Mouse (Mus musculus) spleen, postnatal 14 days (tissue): ENCODE measurements at regions not wholly inside any gene's neighbourhood (a gene's known extent, or its start where the extent isn't known, plus 50 kb on each side); places are given as distances from the start of the nearest gene placed in this dataset.

Experiments
- DNase-seq, 2 experiments: peaks; one replicate each; pipeline ENCODE4 v3.0.0; 2021 to 2022; ENCODE audit warnings: low spot score in 2 of 2

- DNase-seq, result no peak
Measured at GRCm38 (mm10) chr7:145045230-145045629, 105.5 kb upstream of the Ccnd1 start.

GRCm38 (mm10) chr7:145043455-145044149 lies 103.9 kb upstream of the Ccnd1 start:
- no peak for DNase-seq

GRCm38 (mm10) chr7:145040871-145041270 lies 101.1 kb upstream of the Ccnd1 start:
- DNase-seq, result no peak

GRCm38 (mm10) chr7:145034385-145034784 lies 94.7 kb upstream of the Ccnd1 start:
- DNase-seq, result no peak

- DNase-seq, result no peak
Measured at GRCm38 (mm10) chr7:145031275-145031674, 91.5 kb upstream of the Ccnd1 start.

- peak in 1 of 2 experiments; percentile 4 for DNase-seq
Measured at GRCm38 (mm10) chr7:145030635-145031141, 91.0 kb upstream of the Ccnd1 start.

GRCm38 (mm10) chr7:145029622-145030021 lies 89.9 kb upstream of the Ccnd1 start:
- DNase-seq, result no peak

- no peak for DNase-seq
Measured at GRCm38 (mm10) chr7:145029124-145029523, 89.4 kb upstream of the Ccnd1 start.

- DNase-seq, result no peak
Measured at GRCm38 (mm10) chr7:145027061-145027460, 87.3 kb upstream of the Ccnd1 start.

GRCm38 (mm10) chr7:145026014-145026285 lies 86.2 kb upstream of the Ccnd1 start:
- DNase-seq, result no peak

GRCm38 (mm10) chr7:145025186-145026013 lies 85.7 kb upstream of the Ccnd1 start:
- DNase-seq, result no peak

GRCm38 (mm10) chr7:145024651-145025050 lies 84.9 kb upstream of the Ccnd1 start:
- DNase-seq, result no peak

GRCm38 (mm10) chr7:145019137-145019536 lies 79.4 kb upstream of the Ccnd1 start:
- DNase-seq, result no peak

- no peak for DNase-seq
Measured at GRCm38 (mm10) chr7:145018149-145018548, 78.4 kb upstream of the Ccnd1 start.

GRCm38 (mm10) chr7:145015463-145016085 lies 75.8 kb upstream of the Ccnd1 start:
- DNase-seq, result no peak

- DNase-seq, result no peak
Measured at GRCm38 (mm10) chr7:145010757-145011156, 71.0 kb upstream of the Ccnd1 start.

GRCm38 (mm10) chr7:145010004-145010403 lies 70.3 kb upstream of the Ccnd1 start:
- DNase-seq, result no peak

GRCm38 (mm10) chr7:145008662-145009333 lies 69.1 kb upstream of the Ccnd1 start:
- no peak for DNase-seq

GRCm38 (mm10) chr7:145007216-145007615 lies 67.5 kb upstream of the Ccnd1 start:
- no peak for DNase-seq

- DNase-seq, result no peak
Measured at GRCm38 (mm10) chr7:145001503-145002084, 61.9 kb upstream of the Ccnd1 start.

GRCm38 (mm10) chr7:144999741-145000140 lies 60.0 kb upstream of the Ccnd1 start:
- DNase-seq, result no peak

- DNase-seq, result no peak
Measured at GRCm38 (mm10) chr7:144996847-144997246, 57.1 kb upstream of the Ccnd1 start.
